ENCODE assay signal across 9 mouse cellular contexts in genomic region chr10:43372315-43372714, GRCm38 (mm10).
DNase-seq lines count a peak whose midpoint lies in the region; ATAC-seq lines count a peak whose summit lies in the region.
"Had no signal": no experiment of that assay in that cellular context is flagged by ENCODE, and none has a peak within 500 bp of the region (broad histone marks: within the 10 kb centered on the region; RNA-seq: fewer than 3 reads in every experiment).

No protein-coding gene starts in this region.

- H3K4me2 ChIP-seq in hindbrain, embryonic 15.5 days = 0 out of 2 replicates have a peak overlapping the region, but pooled peaks have one; percentile 11
- no peak overlapping the region for H3K4me2 ChIP-seq in intestine, embryonic 16.5 days (ENCODE audit: low read depth, low read length)

- ATAC-seq in hindbrain, embryonic 15.5 days (ENCODE audit: low FRiP score, low read depth) = peak; percentile 56; the same call in 1 of the 2 replicates
- peak; percentile 72; the same call in 1 of the 2 replicates for ATAC-seq in megakaryocyte, adult 5-6 weeks (ENCODE audit: poor library complexity, severe bottlenecking)
- ATAC-seq in intestine, embryonic 16.5 days = no peak
- no peak for ATAC-seq in inflammation-experienced regulatory T-cells, adult 6 months

- 43% methylated on average over 7 of the region's 7 CpGs for WGBS in hindbrain, embryonic 15.5 days
- 75% methylated on average over 7 of the region's 7 CpGs for WGBS in intestine, embryonic 16.5 days

- H3K4me1 ChIP-seq in hindbrain, embryonic 15.5 days (replicated peaks) = peaks cover 6% of the 10 kb centered on the region; the same call in 1 of the 2 replicates
- H3K4me1 ChIP-seq in intestine, embryonic 16.5 days (ENCODE audit: control insufficient read depth, insufficient read depth, low read length) = no peaks in the 10 kb centered on the region
- H3K4me1 ChIP-seq: megakaryocyte, embryonic 14.5 days had no signal

- no peaks in the 10 kb centered on the region for H3K36me3 ChIP-seq in hindbrain, embryonic 15.5 days
- H3K36me3 ChIP-seq in intestine, embryonic 16.5 days (ENCODE audit: control insufficient read depth, insufficient read depth, low read length) = no peaks in the 10 kb centered on the region

- H3K27ac ChIP-seq in hindbrain, embryonic 15.5 days (replicated peaks) = peak overlapping the region; percentile 57; the same call in 1 of the 2 replicates
- H3K27ac ChIP-seq in intestine, embryonic 16.5 days (ENCODE audit: low read length) = no peak overlapping the region

- no peaks in the 10 kb centered on the region for H3K9me3 ChIP-seq in hindbrain, embryonic 15.5 days
- H3K9me3 ChIP-seq in intestine, embryonic 16.5 days (ENCODE audit: control insufficient read depth, low read length) = no peaks in the 10 kb centered on the region
- H3K9me3 ChIP-seq: megakaryocyte, embryonic 14.5 days had no signal

- H3K4me3 ChIP-seq in hindbrain, embryonic 15.5 days = no peak overlapping the region
- no peak overlapping the region for H3K4me3 ChIP-seq in intestine, embryonic 16.5 days (ENCODE audit: low read length)
- H3K4me3 ChIP-seq: megakaryocyte, embryonic 14.5 days had no signal

- no peak overlapping the region for H3K9ac ChIP-seq in hindbrain, embryonic 15.5 days
- no peak overlapping the region for H3K9ac ChIP-seq in intestine, embryonic 16.5 days (ENCODE audit: low read depth, low read length)

- H3K27me3 ChIP-seq in hindbrain, embryonic 15.5 days = no peaks in the 10 kb centered on the region
- H3K27me3 ChIP-seq in intestine, embryonic 16.5 days (replicated peaks; ENCODE audit: control insufficient read depth, insufficient read depth, low read length) = no peaks in the 10 kb centered on the region
- H3K27me3 ChIP-seq: megakaryocyte, embryonic 14.5 days had no signal

- DNase-seq in lung, adult 18-20 months = peak; percentile 3 to 9
- no peak for DNase-seq in lung, postnatal 25 days (ENCODE audit: low spot score)
- peak; percentile 86 for DNase-seq in cerebellum, adult 9-11 months
- DNase-seq in right cerebral cortex, postnatal 25 days = no peak

Comparison
In these comparisons a context has a peak if more than half of its experiments do, and no peak if none do; other contexts are left out.
1. DNase-seq: peak in lung, adult 18-20 months (2 of 2) and cerebellum, adult 9-11 months (single experiment); none in lung, postnatal 25 days (single experiment) and right cerebral cortex, postnatal 25 days (single experiment).
2. ATAC-seq: peak in hindbrain, embryonic 15.5 days (single experiment) and megakaryocyte, adult 5-6 weeks (single experiment); none in intestine, embryonic 16.5 days (single experiment) and inflammation-experienced regulatory T-cells, adult 6 months (single experiment).